Mouse (Mus musculus) kidney, postnatal 4 days (tissue): Measurements from ENCODE around the gene Ipo9.

Experiments
- DNase-seq, 2 experiments: peaks; one replicate each; pipeline ENCODE4 v3.0.0; 2021; ENCODE audit warnings: mixed read lengths in 2 of 2

The Ipo9 gene

DNA sequence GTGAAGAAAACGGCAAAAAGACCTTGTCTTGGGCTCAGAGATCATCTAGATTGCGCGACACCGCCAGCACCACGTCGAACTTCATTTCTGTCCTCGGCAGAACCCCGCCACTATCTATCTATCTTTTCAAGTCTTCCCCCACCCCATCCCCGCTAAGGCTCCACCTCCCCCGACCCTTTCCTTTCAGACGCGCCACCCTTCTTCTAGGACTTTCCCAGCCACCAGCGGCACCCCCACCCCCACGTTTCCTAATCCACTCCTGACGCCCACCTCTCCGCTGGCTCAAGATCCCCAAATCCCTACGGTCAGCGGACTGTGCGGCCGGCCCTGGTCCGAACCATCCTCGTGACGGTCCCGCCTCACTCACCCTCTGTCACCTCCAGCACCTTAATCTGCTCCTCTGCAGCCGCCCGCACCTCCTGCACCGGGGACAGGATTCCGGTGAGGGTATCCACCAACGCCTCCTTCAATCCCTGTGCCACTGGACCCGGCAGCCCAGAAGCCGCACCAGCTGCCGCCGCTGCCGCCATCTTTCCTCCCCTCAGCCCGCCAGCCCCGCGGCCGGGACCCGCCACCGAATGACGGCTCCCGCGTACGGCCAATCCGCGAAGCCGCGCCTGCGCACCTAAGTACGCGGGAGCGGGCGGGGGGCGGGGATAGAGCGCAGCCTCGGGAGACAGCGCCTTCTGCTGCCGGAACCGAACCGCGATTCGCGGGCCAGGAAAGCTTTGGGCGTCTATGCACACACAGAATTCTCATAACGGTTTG is at the start of gene Ipo9:
Gene Ipo9, minus strand, starts transcription at position 599 of the 768 bp plus-strand sequence.
- DNase-seq = peak; percentile 95 to 97

DNA sequence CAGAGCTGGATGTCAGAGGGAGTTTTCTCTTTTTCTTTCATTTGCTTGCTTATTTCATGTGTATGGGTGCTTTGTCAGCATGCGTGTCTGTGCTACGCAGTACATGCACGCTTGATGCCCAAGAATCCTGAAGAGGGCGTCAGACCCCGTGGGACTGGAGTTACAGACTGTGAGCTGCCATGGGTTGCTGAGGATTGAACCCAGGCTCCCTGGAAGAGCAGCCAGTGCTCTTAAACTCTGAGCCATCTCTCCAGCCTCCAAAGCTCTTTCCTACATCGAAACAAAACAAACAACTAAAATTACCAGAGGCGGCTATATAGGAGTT is 45.2 kb upstream of the Ipo9 start:
- no peak for DNase-seq

DNA sequence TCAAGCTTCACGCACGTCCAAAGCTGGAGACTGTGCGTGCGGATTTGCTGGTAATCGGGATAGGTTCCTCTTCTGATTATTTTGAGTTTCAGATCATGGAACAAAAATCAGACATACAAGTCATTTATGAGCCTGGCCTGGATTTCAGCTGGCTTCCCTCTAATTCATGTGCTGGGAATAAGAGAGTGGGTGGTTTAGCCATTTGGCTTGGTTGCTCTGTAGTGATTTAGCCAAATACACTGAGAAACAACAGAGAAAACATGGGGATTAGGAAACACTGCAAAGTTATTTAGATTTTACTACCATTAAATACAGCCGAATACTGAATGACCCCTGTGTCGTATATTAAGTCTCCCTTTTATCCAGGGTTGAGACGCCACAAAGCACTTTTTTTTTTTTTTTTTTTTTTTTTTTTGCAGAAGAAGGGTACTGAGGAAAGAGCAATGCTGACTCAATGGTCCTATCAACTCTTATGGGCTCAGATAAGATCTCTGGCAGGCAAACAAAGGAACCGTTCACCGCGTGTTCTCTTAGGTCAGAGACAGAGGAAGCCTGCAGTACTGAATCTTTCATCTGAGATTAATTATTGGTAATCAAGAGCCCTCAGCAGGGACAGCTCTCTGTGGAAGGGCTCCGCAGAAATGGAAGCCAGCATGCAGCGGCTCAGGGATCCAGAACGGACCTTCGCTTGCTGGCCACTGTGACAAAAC is 44.7 kb upstream of the Ipo9 start:
- peak; percentile 48 to 55 for DNase-seq

DNA sequence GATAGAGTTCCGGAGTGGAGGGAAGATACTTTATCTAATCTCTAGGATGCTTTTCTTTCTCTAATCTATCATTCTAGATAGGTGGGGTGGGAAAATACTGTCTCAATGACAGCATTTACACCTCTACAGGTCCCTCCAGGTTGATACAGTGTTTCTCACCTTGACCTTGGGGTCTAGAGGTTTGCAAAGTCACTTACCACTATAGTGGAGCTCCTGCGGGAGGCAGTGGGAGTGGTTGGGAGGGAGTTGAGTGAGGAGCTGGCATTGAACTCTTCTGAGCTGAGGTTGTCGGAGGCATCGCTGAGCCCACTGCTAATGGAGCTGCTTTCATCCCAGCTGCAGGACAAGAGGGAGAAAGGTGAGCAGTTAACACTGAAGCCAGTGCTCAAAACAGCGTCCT is 42.2 kb upstream of the Ipo9 start:
- no peak for DNase-seq

DNA sequence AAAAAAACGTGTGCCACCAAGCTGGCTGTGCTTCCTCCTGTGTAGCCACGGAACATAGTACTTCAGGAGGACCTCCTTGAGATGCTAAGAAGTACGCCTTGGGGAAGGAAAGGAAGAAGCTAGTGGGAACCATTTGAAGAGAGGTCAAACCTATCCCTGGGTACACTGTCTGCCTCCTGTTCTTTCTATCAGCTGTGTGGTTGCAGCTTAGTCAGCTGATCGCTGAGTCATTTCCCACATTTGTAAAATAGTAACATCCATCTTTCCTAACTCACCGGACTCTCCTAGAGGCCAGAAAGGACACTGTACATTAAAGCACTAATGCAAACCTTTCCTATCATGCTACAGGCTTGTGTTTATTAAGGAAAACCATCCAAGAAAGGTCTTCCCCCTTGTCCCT is 41.4 kb upstream of the Ipo9 start:
- DNase-seq = no peak

DNA sequence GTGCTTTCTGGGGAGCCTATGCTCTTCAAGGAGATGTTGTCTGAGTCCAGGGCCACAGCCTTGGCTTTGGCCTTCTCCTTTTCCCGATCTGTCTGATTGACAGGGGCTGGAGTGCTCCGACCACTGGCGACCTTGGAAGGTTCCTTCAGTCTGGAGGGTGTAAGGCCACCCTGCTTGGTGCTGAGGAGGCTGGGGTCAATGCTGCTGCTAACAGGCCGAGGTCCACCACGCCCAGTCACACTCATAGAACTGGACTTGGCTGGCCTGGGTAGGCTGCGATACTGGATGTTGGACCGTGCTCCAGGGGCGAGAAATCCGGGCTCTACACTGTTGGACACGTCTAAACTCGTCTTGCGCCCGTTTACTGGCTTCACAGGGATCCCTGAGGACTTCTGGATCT is 40.2 kb upstream of the Ipo9 start:
- DNase-seq = no peak

DNA sequence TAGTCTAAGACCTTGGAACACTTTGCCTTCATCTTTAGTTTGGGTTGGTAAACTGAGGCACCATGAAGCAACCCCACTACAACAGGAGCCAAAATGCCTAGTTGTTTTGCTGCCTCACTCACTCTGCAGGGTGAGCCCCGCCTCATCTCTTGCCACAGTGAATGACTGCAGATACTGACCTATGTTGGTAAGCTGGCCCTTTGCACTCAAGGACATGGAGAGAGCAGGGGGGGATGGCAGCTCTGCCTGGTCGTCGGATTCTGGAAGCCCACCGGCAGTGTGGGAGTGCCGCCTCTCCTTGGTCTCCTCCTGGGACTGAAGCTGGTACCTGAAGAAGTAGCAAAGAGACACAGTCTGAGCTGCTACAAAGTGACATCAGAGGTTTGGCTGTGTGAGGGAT is 37.2 kb upstream of the Ipo9 start:
- DNase-seq = no peak

DNA sequence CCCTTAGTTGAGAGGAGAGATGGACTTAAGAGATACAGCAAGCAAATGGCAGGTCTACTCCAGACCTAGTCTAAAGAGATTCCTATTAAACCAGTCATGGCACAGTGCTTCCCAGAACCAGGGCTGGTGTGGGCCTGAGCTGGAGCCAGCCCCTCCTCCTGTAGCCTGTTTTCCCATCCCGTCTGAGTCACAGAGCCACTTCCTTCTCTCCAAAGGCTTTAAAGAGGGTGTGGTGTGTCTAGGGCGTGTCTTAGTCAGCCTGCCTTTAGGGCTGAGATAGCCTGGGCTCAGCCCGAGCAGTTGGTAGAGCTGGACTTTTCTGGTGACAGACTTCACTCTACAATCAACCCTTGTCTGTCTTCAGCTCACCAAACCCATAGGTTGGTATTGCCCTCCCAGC is 36.6 kb upstream of the Ipo9 start:
- no peak for DNase-seq

DNA sequence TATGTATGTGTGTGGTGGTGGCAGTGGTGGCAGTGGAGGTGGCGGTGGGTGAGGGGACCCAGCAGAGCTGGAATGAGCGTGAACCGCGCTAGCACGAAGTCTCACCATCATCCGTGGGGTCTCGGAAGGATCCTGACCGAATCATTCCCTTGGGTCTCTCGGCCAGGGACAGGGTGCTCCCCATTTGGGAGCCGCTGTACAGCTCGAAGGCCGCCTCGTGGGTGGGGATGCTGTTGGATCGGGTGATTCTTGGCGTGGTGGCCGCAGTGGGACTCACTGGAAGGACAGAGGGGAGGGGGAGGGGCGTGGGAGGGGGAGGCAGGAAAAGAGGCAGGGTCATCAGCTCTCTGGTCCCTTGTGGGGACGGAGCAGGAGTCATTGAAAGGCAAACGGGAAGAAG is 35.4 kb upstream of the Ipo9 start:
- DNase-seq = no peak

DNA sequence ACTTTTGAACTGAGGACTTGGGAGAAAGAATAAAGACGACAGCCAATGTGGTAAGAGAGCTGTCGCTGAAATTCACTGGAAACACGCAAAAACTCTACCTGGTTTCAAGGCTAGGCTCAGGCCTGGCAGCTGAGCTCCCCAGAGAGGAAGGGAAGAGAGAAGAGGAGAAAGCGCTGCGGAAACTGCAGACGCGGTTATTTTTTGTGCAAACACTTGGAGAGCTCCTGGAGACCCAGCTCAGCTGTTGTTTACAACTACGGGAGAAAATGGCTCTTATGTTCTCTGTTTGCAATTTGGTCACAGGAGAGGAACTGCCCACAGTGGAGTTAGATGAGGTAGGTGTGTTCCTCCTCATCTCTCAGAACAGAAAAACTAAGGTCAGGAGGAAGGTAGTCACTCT is 32.4 kb upstream of the Ipo9 start:
- DNase-seq = peak in 1 of 2 experiments; percentile 33

DNA sequence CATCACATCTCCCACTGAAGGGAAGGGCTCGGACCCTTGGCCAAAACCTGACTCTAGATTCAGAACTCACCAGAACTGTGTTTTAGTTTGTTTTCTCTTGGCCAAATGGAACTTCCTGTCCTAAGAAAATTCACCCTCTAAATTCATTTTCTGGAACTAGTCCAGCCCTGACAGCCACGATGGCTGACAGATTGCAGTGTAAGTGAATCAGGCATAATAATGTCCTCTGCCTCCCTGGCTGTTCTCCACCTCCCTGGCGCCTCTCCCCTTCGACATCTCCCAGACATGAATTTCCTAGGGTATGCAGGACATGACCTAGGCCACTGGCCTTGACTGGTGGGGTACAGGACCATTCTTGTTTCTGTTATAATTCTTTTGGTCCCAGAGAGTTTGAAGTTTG is 32.0 kb upstream of the Ipo9 start:
- peak; percentile 64 to 71 for DNase-seq

DNA sequence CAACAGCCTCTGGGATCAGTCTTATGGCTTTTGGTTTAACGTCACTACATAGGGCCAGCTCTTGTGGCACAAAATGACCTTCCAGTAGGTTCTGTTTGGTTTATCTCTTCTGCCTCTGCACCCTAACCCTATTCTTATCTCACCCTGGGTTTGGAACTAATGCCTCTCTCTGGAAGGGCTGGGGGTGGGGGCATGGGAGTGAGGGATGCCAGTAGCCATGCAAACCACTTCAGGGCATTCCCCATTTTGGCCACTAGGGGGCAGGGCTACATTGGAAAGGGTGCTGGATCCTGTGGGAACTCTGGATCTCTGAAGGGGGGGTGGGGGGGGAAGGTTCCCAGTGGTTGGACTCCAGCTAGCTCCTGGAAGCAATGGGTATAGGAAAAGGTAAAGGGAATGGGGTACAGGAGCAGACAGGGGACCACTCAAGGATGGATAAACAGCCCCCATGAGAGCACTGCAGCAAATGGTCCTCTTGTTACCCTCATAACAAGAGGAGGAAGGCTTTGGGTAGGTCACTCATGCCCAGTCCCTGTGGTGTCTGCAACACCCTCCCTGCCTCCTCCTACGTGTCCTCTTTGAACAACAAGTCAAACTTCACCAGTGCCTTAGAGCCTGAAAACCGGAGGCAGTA is 30.9 kb upstream of the Ipo9 start:
- DNase-seq = peak; percentile 89 to 90

DNA sequence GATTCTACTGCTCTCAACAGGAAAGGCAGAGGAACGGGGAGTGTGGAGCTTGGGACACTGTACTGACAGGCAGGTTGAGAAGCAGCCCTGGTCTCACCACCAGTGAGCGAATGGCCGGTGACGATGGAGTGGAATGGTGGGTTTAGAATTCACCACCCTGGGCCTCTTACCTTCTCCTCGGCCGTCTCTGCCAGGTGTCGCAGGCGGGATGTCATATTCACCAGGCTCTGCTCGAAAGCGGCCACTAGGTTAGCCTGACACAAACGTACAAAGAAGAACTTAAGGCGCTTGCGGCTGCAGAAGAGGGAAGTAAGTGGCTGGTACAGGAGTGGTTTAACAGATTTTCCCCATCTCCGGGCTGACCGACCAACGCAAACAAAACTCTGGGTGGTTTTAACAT is 30.2 kb upstream of the Ipo9 start:
- DNase-seq = no peak

DNA sequence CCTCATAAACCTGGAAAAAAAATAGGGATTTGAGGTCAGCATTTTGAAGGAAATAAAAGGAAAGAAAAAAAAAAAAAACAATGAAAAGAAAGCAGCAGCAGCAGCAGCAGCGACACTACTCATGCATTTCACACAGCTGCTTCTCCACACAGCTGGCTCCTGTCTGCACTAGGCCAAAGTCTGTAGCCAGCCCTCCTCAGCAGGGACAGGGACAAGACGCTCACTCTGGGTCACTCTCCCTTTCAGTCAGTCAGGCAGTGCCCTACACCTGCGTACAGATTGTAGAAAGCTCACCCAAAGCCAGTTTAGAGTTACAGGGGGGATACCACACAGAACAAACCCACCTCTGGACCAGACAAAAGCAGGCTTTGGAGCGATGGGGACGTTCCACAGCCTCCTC is 27.6 kb upstream of the Ipo9 start:
- DNase-seq = no peak

DNA sequence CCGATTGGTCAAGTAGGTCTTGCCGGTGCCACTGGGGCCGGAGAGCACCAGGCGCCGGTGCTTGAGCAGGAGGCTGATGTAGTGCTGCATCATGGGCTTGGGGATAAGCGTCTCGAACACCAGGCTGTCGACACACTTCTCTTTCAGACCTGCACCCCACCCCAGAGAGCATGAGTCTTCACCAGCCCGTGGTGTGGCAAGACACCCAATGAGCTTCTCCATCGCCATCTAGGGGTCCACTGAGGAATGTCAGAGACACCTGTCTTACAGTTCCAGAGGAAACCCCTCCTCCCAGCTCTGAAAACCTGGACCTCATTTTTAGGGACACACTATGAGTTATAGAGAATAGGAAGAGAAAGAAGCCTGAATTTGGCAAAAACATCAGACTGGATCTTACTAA is 22.0 kb upstream of the Ipo9 start:
- DNase-seq = peak; percentile 60 to 66

DNA sequence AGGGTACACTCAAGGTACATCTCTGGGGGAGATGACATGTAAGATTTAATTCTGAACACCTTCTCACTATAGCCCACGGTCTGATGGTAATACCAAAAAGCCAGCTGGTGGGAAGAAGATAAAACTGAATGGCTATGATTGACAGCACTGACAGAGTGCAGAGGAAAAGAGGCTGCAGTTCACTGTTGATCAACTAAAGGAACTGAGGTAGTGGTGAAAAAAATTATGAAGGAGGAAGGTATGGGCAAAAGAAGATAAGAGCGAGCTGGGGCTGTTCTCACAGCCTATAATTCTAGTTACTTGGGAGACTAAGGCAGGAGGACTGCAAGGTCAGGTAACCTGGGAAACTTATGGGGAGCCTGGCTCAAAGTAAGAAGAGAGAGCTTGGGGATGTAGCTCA is 21.1 kb upstream of the Ipo9 start:
- no peak for DNase-seq

DNA sequence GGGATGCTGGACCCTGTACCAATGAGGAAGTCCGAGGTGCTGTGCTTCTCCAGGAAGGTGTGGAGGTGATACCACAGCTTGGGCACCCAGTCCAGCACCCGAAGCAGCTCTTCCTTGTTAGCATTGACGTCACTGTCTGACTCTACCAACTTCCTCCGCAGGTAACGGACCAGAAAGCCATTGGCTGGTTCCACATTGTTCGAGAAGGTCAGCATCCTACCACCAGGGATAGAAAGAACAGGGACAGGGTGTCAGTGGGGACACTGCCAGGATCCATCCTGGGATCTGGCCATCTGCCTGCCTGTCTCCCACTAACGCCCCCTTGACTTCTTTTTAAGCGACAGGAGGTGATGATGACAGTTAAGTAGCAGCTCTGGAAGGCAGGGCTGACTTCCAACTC is 19.6 kb upstream of the Ipo9 start:
- no peak for DNase-seq

DNA sequence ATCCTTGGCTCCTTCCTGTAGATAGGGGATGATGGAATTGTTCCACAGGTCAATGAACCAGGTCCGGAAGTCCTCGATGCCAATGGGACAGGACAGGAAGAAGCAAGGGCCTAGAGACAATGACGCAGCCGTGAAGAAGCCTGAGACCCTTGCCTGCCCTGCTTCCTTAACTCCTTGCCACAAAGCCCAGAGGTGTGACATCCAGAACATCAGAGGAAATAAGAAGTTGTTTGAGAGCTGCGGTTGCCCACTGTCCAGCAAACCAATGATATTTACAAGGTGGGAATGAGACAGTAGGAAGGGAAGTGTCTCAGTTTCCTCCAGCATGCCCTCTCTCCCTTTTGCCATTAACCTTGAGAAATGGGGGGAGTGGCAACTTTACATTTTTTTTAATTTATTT is 18.6 kb upstream of the Ipo9 start:
- DNase-seq = no peak

DNA sequence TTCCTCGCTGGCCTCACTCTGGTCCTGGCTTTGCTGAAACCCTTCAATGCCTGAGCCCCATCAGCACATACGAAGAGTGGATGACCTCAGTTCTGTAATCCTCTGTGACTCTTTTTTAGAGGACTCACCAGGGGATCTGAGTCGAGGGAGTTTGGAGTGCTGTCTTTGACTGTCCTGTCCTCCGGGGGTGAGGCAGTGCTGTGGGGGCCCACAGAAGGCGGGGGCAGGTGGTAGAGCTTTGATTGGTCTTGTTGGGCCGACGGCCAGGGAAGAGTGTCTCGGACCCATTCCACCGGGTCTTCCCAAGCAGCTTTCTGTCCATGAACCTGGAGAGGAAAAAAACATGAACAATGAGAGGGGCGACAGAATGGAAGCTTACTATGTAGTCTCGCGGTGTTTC is 13.2 kb upstream of the Ipo9 start:
- DNase-seq = no peak

DNA sequence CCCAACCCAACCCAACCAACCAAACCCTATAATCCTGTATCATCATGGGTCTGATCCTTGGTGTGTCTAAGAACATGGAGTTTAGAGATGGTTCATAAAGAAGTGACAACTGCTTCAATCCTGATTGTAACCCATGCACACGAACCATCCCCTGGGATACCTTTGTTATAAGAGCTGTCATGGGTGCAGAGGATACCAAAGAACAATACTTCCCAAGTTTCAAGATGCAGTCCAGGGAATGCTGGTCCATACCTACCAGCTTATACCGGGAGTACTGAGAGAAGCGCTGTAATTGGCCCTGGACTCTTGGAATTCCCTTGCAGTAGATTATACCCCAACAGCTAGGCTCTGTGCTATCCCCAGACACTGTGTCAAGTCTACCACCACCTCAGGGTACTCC is 11.6 kb upstream of the Ipo9 start:
- no peak for DNase-seq

DNA sequence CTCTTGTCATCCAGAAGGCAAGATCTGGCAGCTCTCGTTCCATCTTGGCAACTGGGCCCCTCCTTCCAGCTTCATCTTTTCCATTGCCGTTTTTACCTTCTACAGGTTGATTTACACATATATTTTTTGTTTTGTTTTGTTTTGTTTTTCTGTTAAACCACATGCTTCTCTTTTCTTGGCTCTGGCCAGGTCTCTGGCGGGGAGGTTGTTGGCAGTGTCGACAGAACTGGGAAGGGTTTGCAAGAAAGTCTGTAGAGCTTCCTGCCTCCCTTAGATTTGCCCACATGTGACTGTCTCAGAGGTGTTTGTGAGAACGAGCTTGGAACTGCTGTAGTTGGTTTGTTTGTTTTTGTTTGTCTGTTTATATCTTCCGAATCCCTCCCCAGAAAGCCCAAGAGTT is 10.7 kb upstream of the Ipo9 start:
- DNase-seq = no peak

DNA sequence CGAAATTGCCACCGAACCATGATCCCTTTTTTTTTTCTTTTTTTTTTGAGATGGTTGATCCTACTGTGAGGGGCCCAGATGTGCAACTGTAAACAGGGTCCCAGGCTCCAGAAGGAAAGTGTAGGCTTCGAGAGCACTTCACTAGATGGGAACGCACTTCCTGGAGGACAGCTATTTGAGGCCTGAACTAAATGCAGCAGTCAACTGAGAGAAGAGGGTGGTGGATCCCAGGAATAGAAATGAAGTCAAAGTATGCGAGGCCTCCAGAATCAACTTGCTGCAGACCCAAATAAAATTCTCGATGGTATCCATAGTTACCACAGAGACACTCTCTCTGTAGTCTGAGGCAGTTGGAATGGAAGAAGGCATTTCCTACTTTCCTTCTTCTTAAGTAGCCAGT is 8.5 kb upstream of the Ipo9 start:
- DNase-seq = no peak

DNA sequence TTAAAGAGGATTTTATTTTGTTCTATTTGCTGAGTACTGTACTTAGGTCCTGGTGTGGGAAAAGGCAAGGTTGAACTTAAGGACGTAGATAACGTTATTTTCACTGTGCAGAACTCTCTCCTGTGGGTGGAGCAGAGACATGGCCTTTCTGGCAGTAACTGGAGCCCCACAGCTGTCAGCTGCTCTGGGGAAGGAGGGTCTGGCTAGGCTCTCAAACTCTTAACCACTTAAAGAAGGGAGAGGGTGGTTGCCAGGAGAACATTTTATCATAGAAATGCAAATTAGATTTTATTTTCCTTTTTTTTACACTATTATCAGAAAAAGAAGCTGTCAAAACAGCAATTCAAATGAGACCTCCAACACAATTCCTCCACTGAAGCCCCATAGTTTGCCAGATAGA is 5.5 kb upstream of the Ipo9 start:
- peak; percentile 31 to 34 for DNase-seq

DNA sequence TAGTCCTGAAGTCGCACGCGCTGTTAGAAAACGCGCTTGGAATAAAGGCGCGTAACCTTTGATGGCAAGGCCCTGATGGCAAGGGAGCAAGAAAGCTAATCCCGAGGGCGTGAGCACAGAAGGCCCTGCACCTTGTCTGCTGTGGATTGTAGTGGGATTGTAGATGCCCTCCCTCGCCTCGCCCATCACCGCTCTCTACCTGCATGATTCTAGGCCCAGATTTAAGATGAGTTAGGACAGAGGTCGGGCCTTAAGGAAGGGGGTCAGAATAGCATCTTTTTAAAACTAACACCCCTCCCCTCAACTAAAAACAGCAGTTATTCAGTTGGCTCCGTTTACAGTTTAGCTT is 344 bp upstream of the Ipo9 start:
- no peak for DNase-seq

DNA sequence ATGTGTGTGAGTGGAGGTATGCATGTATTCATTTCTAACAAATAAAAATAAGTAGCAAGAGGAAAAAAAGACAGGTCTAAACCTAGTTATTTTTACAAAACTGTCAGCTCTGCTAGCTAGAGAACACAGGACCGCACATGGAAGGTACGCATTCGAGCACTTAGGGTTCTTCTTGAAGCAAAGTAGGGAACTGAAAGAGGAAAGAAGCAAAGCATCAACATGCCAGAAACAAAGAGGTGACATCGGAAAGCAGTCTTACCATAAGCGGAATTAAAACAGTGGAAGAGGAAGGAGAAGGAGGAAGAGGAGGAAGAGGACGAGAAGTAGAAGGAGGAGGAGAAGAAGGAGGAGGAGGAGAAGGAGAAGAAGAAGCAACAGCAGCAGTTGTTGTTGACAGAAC is 2.9 kb downstream of the Ipo9 start:
- no peak for DNase-seq
